Mouse (Mus musculus): ENCODE results near the gene Gm21958. TPM values are rescaled to one million over a fixed set of nuclear protein-coding genes. Genes with fewer than 3 reads are reported as not detected.

Gene Gm21958
- 1.5 and 2.1 TPM in 2 replicates for polyA plus RNA-seq (2016; fragmentation: Nextera tagmentation; extraction: Ambion mirVana)

DNA sequence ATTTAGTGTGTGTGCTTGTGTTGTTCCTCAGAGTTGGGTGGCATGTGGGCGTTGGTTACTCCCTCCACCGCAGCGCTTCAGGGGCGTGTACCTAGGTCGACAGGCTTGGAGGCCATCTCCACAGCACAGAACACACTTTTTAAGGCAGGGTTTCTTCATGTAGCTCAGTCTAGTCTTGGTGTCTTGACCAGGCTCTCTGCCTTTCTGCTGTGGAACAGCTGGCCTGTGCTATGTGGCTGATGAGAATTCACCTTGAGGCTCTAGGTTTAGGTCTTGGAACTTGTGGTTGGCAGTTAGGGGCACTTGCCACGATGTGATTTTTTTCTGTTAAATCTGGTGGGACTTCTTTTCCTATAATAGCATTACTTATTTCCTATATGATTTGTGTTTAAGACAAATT, at the start of gene Gm21958:
TSS of gene Gm21958 (minus strand) at position 101 of the 400 bp plus-strand sequence.
- ATAC-seq (ENCODE audit: insufficient number of reproducible peaks, insufficient read depth, low FRiP score, low TSS enrichment) = no peak
- 88% methylated on average over 6 of the region's 6 CpGs for WGBS
- Histone ChIP-seq H3K27ac (no peak within 1 kb of the TSS), H3K4me3 (no peak within 1 kb of the TSS), H3K36me3 (peaks cover 74% of the 10 kb centered on the region), H3K4me1 (no peaks in the 10 kb centered on the region), H3K9me3 (no peaks in the 10 kb centered on the region), H3K27me3 (no peaks in the 10 kb centered on the region), H3K4me2 (replicated peaks) (no peak within 1 kb of the TSS), H3K9ac (no peak within 1 kb of the TSS)

GRCm38 (mm10) chr3:54761258-54761657, 47.1 kb upstream of the Gm21958 start:
- Histone ChIP-seq H3K27me3 (no peaks in the 10 kb centered on the region), H3K4me3 (no peak overlapping the region), H3K9me3 (no peaks in the 10 kb centered on the region), H3K36me3 (no peaks in the 10 kb centered on the region), H3K4me1 (peaks cover 10% of the 10 kb centered on the region), H3K9ac (no peak overlapping the region), H3K27ac (no peak overlapping the region), H3K4me2 (replicated peaks) (no peak overlapping the region)
- WGBS = 81% methylated on average over 1 of the region's 1 CpGs
- ATAC-seq (ENCODE audit: insufficient number of reproducible peaks, insufficient read depth, low FRiP score, low TSS enrichment) = no peak

- peaks cover 16% of the 10 kb centered on the region for H3K4me1 ChIP-seq
- H3K4me2 ChIP-seq (replicated peaks) = no peak overlapping the region
- ATAC-seq (ENCODE audit: insufficient number of reproducible peaks, insufficient read depth, low FRiP score, low TSS enrichment) = no peak
- no peak overlapping the region for H3K4me3 ChIP-seq
- no peak overlapping the region for H3K9ac ChIP-seq
- no peaks in the 10 kb centered on the region for H3K9me3 ChIP-seq
- no peaks in the 10 kb centered on the region for H3K27me3 ChIP-seq
- WGBS = 67% methylated on average over 15 of the region's 15 CpGs
- no peak overlapping the region for H3K27ac ChIP-seq
- no peaks in the 10 kb centered on the region for H3K36me3 ChIP-seq
Observed at GRCm38 (mm10) chr3:54760321-54761115, 46.4 kb upstream of the Gm21958 start.

- ATAC-seq (ENCODE audit: insufficient number of reproducible peaks, insufficient read depth, low FRiP score, low TSS enrichment) = no peak
- H3K4me3 ChIP-seq = no peak overlapping the region
- WGBS = 70% methylated on average over 9 of the region's 9 CpGs
Observed at GRCm38 (mm10) chr3:54759211-54759610, 45.1 kb upstream of the Gm21958 start.

DNA sequence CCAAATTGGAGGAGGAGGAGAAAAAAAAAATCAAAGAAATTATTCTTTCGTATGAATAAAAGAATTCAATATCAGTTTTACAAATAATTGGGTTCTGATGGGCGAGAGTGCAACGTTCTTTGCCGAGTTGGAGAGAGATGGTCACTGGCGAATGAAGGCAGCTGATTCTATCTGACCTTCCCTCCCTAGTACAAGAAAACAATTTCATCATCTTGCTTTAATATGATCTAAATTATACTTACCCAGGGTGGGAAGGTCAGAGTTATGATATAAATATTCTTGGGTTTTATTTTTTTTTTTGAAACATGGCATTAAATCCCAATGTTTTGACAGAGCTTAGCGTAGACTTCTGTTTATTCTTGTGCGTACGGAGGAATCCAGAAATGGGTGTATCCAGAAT, 43.3 kb upstream of the Gm21958 start:
- Histone ChIP-seq H3K4me2 (replicated peaks) (no peak overlapping the region; the same call in 1 of the 2 replicates), H3K4me3 (no peak overlapping the region), H3K4me1 (peaks cover 19% of the 10 kb centered on the region), H3K36me3 (peaks cover 1% of the 10 kb centered on the region; the same call in 1 of the 2 replicates), H3K27me3 (no peaks in the 10 kb centered on the region), H3K27ac (no peak overlapping the region), H3K9ac (no peak overlapping the region), H3K9me3 (no peaks in the 10 kb centered on the region)
- 74% methylated on average over 8 of the region's 8 CpGs for WGBS
- no peak for ATAC-seq (ENCODE audit: insufficient number of reproducible peaks, insufficient read depth, low FRiP score, low TSS enrichment)

More at GRCm38 (mm10) chr3:54759211-54759610, 45.1 kb upstream of the Gm21958 start:
- Histone ChIP-seq H3K9ac (no peak overlapping the region), H3K9me3 (no peaks in the 10 kb centered on the region), H3K4me1 (peaks cover 23% of the 10 kb centered on the region), H3K27me3 (no peaks in the 10 kb centered on the region), H3K36me3 (no peaks in the 10 kb centered on the region), H3K4me2 (replicated peaks) (no peak overlapping the region), H3K27ac (no peak overlapping the region)

DNA sequence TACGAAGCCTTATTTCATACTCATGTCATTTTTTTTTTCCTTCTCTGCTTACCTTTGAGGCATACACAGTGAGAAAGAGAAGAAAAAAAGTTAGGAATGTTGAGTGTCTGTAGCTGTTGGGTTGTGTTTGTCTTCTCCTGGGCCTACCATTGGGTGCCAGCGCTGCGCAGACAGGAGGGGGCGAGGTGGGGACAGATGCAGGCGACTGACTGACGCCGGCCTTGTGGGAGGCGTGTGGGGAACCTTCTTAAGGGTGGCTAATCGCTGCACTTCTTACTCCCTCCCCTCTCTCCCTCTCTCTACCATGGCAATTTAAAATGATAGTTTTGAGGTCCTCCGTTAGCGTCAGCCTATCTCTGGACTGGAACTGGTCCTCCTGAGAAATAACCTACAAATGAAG, 41.9 kb upstream of the Gm21958 start:
- H3K9me3 ChIP-seq = no peaks in the 10 kb centered on the region
- under 1% methylated on average over 11 of the region's 11 CpGs for whole genome bisulfite sequencing
- no peak; the same call in 1 of the 2 replicates for ATAC-seq (ENCODE audit: insufficient number of reproducible peaks, insufficient read depth, low FRiP score, low TSS enrichment)
- peak overlapping the region; percentile 66 for H3K4me3 ChIP-seq
- H3K4me2 ChIP-seq (replicated peaks) = peak overlapping the region; percentile 95
- peaks cover 19% of the 10 kb centered on the region for H3K4me1 ChIP-seq
- no peaks in the 10 kb centered on the region for H3K27me3 ChIP-seq
- peak overlapping the region; percentile 80 for H3K27ac ChIP-seq
- peaks cover 15% of the 10 kb centered on the region for H3K36me3 ChIP-seq
- H3K9ac ChIP-seq = peak overlapping the region; percentile 71

- H3K36me3 ChIP-seq = peaks cover 21% of the 10 kb centered on the region
- H3K4me1 ChIP-seq = peaks cover 19% of the 10 kb centered on the region
- no peaks in the 10 kb centered on the region for H3K27me3 ChIP-seq
- peak; percentile 83 for ATAC-seq (ENCODE audit: insufficient number of reproducible peaks, insufficient read depth, low FRiP score, low TSS enrichment)
- peak within 1 kb of the TSS; percentile 95 for H3K4me2 ChIP-seq (replicated peaks)
- H3K9ac ChIP-seq = peak within 1 kb of the TSS; percentile 71
- H3K9me3 ChIP-seq = no peaks in the 10 kb centered on the region
- peak within 1 kb of the TSS; percentile 80 for H3K27ac ChIP-seq
- WGBS = under 1% methylated on average over 63 of the region's 66 CpGs
- H3K4me3 ChIP-seq = peak within 1 kb of the TSS; percentile 66
Observed at GRCm38 (mm10) chr3:54755145-54756041, 41.2 kb upstream of the Gm21958 start, which contains the start of gene Smad9. Gene Smad9, plus strand, starts transcription at chr3:54755582.

- H3K27ac ChIP-seq = no peak overlapping the region
- H3K4me2 ChIP-seq (replicated peaks) = no peak overlapping the region
- H3K27me3 ChIP-seq = no peaks in the 10 kb centered on the region
- peaks cover 39% of the 10 kb centered on the region for H3K36me3 ChIP-seq
- 80% methylated on average over 4 of the region's 4 CpGs for WGBS
- H3K9me3 ChIP-seq = no peaks in the 10 kb centered on the region
- H3K4me1 ChIP-seq = peaks cover 19% of the 10 kb centered on the region
- H3K9ac ChIP-seq = no peak overlapping the region
- ATAC-seq (ENCODE audit: insufficient number of reproducible peaks, insufficient read depth, low FRiP score, low TSS enrichment) = no peak
- no peak overlapping the region for H3K4me3 ChIP-seq
Observed at GRCm38 (mm10) chr3:54753411-54753810, 39.3 kb upstream of the Gm21958 start.

DNA sequence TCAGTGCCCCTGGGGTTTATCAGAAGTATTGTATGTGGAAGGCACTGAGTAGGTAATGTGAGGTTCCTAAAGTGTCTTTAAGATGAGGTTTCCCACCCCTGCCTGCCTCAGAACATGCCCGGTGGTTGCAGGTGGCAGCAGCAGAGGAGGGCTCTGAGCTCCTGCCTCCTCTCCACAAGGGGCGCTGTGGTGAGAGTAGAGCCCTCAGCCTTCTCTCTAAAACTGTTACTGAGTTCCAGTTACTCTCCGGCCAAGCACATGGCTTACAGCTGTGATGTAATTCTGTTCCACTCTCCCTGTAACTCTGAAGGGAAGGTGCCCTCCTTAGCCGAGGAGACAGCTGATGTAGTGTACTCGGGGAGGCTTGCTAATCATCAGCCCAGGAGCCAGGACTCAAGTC, 31.6 kb upstream of the Gm21958 start:
- WGBS = 51% methylated on average over 5 of the region's 5 CpGs
- no peak overlapping the region for H3K4me2 ChIP-seq (replicated peaks)
- no peaks in the 10 kb centered on the region for H3K9me3 ChIP-seq
- no peaks in the 10 kb centered on the region for H3K4me1 ChIP-seq
- H3K27me3 ChIP-seq = no peaks in the 10 kb centered on the region
- H3K9ac ChIP-seq = no peak overlapping the region
- H3K36me3 ChIP-seq = peaks cover 96% of the 10 kb centered on the region
- ATAC-seq (ENCODE audit: insufficient number of reproducible peaks, insufficient read depth, low FRiP score, low TSS enrichment) = no peak
- no peak overlapping the region for H3K27ac ChIP-seq
- no peak overlapping the region for H3K4me3 ChIP-seq

GRCm38 (mm10) chr3:54741965-54742364, 27.8 kb upstream of the Gm21958 start:
- no peak for ATAC-seq (ENCODE audit: insufficient number of reproducible peaks, insufficient read depth, low FRiP score, low TSS enrichment)
- Histone ChIP-seq H3K4me3 (no peak overlapping the region), H3K36me3 (peaks cover 72% of the 10 kb centered on the region), H3K27ac (no peak overlapping the region), H3K9ac (no peak overlapping the region), H3K27me3 (no peaks in the 10 kb centered on the region), H3K4me2 (replicated peaks) (no peak overlapping the region), H3K9me3 (no peaks in the 10 kb centered on the region), H3K4me1 (no peaks in the 10 kb centered on the region)
- WGBS = 97% methylated on average over 11 of the region's 11 CpGs

- ATAC-seq (ENCODE audit: insufficient number of reproducible peaks, insufficient read depth, low FRiP score, low TSS enrichment) = no peak
- no peak overlapping the region for H3K4me3 ChIP-seq
- H3K9ac ChIP-seq = no peak overlapping the region
- H3K36me3 ChIP-seq = peaks cover 33% of the 10 kb centered on the region
- H3K4me1 ChIP-seq = 0 out of 2 replicates have a peak, but pooled peaks cover 3% of the 10 kb centered on the region
- no peaks in the 10 kb centered on the region for H3K27me3 ChIP-seq
- WGBS = 96% methylated on average over 8 of the region's 8 CpGs
- no peak overlapping the region for H3K27ac ChIP-seq
- no peak overlapping the region for H3K4me2 ChIP-seq (replicated peaks)
- no peaks in the 10 kb centered on the region for H3K9me3 ChIP-seq
Observed at GRCm38 (mm10) chr3:54737317-54737716, 23.2 kb upstream of the Gm21958 start.
